Mouse (Mus musculus) A20 (cell line): ENCODE results near the gene Aes.

ENCODE experiments used
- DNase-seq: peaks from one replicate; pipeline ENCODE4 v3.0.0-alpha.2; 2011; ENCODE audit warnings: low read depth, low spot score

Gene Aes

GRCm38 (mm10) chr10:81597137-81597950 is 38.1 kb downstream of the Aes start:
- DNase-seq, result peak; percentile 42

- no peak for DNase-seq
These were observed 39.1 kb downstream of the Aes start for GRCm38 (mm10) chr10:81598342-81598741.

GRCm38 (mm10) chr10:81598871-81599270 is 39.6 kb downstream of the Aes start:
- DNase-seq, result no peak

GRCm38 (mm10) chr10:81599630-81600029 is 40.3 kb downstream of the Aes start:
- no peak for DNase-seq

- DNase-seq, result no peak
These were observed 40.8 kb downstream of the Aes start for GRCm38 (mm10) chr10:81600096-81600495.

GRCm38 (mm10) chr10:81600738-81601203 is 41.5 kb downstream of the Aes start, which contains the start of gene Tle6:
TSS of gene Tle6 (minus strand) at chr10:81601073.
- peak; percentile 99 for DNase-seq

GRCm38 (mm10) chr10:81601396-81601905 is 42.2 kb downstream of the Aes start:
- no peak for DNase-seq

- peak; percentile 85 for DNase-seq
These were observed 43.5 kb downstream of the Aes start for GRCm38 (mm10) chr10:81602741-81603151.

- no peak for DNase-seq
These were observed 45.0 kb downstream of the Aes start for GRCm38 (mm10) chr10:81604019-81604967.

- DNase-seq, result peak; percentile 94
These were observed 45.8 kb downstream of the Aes start for GRCm38 (mm10) chr10:81604968-81605665.

- DNase-seq, result no peak
These were observed 46.3 kb downstream of the Aes start for GRCm38 (mm10) chr10:81605666-81605973.

GRCm38 (mm10) chr10:81605974-81606751 is 46.9 kb downstream of the Aes start, which contains the start of gene BC025920:
TSS of gene BC025920 (plus strand) at chr10:81606270.
- peak; percentile 99 for DNase-seq

- peak; percentile 44 for DNase-seq
These were observed 49.0 kb downstream of the Aes start for GRCm38 (mm10) chr10:81608308-81608707.

- DNase-seq, result no peak
These were observed 53.5 kb downstream of the Aes start for GRCm38 (mm10) chr10:81612779-81613178.

- no peak for DNase-seq
These were observed 56.2 kb downstream of the Aes start for GRCm38 (mm10) chr10:81615486-81615885.
